Mouse (Mus musculus): ENCODE data around the gene Fam98c.
"Not testable (repeated sequence)": the region's sequence is repeated elsewhere in the genome, so short reads cannot be mapped to it uniquely, and the experiment has no call there.

Fam98c gene

GRCm38 (mm10) chr7:29162294-29162693 lies 6.3 kb upstream of the Fam98c start:
- in situ Hi-C loops (cut with MboI, MseI): loop anchor here (10.0 kb wide), 1 partner anchor 1413 kb away; no protein-coding TSS in a partner anchor

- in situ Hi-C loops (cut with MboI, MseI): no loop called here
Measured at GRCm38 (mm10) chr7:29158264-29158663, 2.2 kb upstream of the Fam98c start.

- in situ Hi-C loops (cut with MboI, MseI): no loop called here
Measured at GRCm38 (mm10) chr7:29155196-29155837, 717 bp downstream of the Fam98c start.

GRCm38 (mm10) chr7:29154018-29154720 lies 1.9 kb downstream of the Fam98c start:
- in situ Hi-C loops (cut with MboI, MseI): loop anchor here (5.0 kb wide), 1 partner anchor 808 kb away; no protein-coding TSS in a partner anchor

GRCm38 (mm10) chr7:29151486-29151885 lies 4.5 kb downstream of the Fam98c start:
- in situ Hi-C loops (cut with MboI, MseI): loop anchor here (5.0 kb wide), 1 partner anchor 811 kb away; no protein-coding TSS in a partner anchor

- in situ Hi-C loops (cut with MboI, MseI): no loop called here
Measured at GRCm38 (mm10) chr7:29148771-29149170, 7.3 kb downstream of the Fam98c start.

- in situ Hi-C loops (cut with MboI, MseI): no loop called here
Measured at GRCm38 (mm10) chr7:29146625-29147367, 9.2 kb downstream of the Fam98c start.

GRCm38 (mm10) chr7:29144006-29144405 lies 12.0 kb downstream of the Fam98c start:
- in situ Hi-C loops (cut with MboI, MseI): no loop called here

GRCm38 (mm10) chr7:29141416-29141815 lies 14.6 kb downstream of the Fam98c start:
- in situ Hi-C loops (cut with MboI, MseI): no loop called here

GRCm38 (mm10) chr7:29139237-29139636 lies 16.8 kb downstream of the Fam98c start:
- in situ Hi-C loops (cut with MboI, MseI): not testable (repeated sequence)

- in situ Hi-C loops (cut with MboI, MseI): no loop called here
Measured at GRCm38 (mm10) chr7:29137429-29137828, 18.6 kb downstream of the Fam98c start.

- in situ Hi-C loops (cut with MboI, MseI): no loop called here
Measured at GRCm38 (mm10) chr7:29134693-29135386, 21.2 kb downstream of the Fam98c start, which contains the start of gene Rasgrp4. TSS of gene Rasgrp4 (plus strand) at chr7:29134851.

- in situ Hi-C loops (cut with MboI, MseI): no loop called here
Measured at GRCm38 (mm10) chr7:29134230-29134629, 21.8 kb downstream of the Fam98c start.

GRCm38 (mm10) chr7:29128725-29129124 lies 27.3 kb downstream of the Fam98c start:
- in situ Hi-C loops (cut with MboI, MseI): loop anchor here (5.0 kb wide), 1 partner anchor 44 kb away; the partner anchor contains the start of genes Ggn and Spred3

GRCm38 (mm10) chr7:29126173-29126915 lies 29.7 kb downstream of the Fam98c start:
- in situ Hi-C loops (cut with MboI, MseI): loop anchor here (5.0 kb wide), 1 partner anchor 46 kb away; the partner anchor contains the start of genes Ggn and Spred3

- in situ Hi-C loops (cut with MboI, MseI): loop anchor here (5.0 kb wide), 1 partner anchor 47 kb away; the partner anchor contains the start of genes Ggn and Spred3
Measured at GRCm38 (mm10) chr7:29124970-29125369, 31.1 kb downstream of the Fam98c start, which contains the start of gene Ryr1. TSS of gene Ryr1 (minus strand) at chr7:29125179.

- in situ Hi-C loops (cut with MboI, MseI): no loop called here
Measured at GRCm38 (mm10) chr7:29123531-29124358, 32.3 kb downstream of the Fam98c start.

GRCm38 (mm10) chr7:29122821-29123220 lies 33.2 kb downstream of the Fam98c start:
- in situ Hi-C loops (cut with MboI, MseI): no loop called here

- in situ Hi-C loops (cut with MboI, MseI): loop anchor here (5.0 kb wide), 1 partner anchor 47 kb away; no protein-coding TSS in a partner anchor
Measured at GRCm38 (mm10) chr7:29119526-29119925, 36.5 kb downstream of the Fam98c start.

Data from T-helper 2 cell (primary cell).